Mouse (Mus musculus) stomach, embryonic 14.5 days (tissue): ENCODE results near the gene Zfp524. TPM values are rescaled to one million over a fixed set of nuclear protein-coding genes. Genes with fewer than 3 reads are reported as not detected.
A peak's percentile ranks its signal among the peaks of the same experiment; 100 is the strongest.

Source experiments
- ATAC-seq: fragments of 200-750 bp; cut with Nextera tagmentation; 2 replicates; pipeline ENCODE4 v1.8.0; 2017; ENCODE audit warnings: low read depth, moderate TSS enrichment; ENCODE audit not compliant: insufficient number of reproducible peaks, insufficient read depth, low FRiP score
- H3K27ac ChIP-seq: fragments of 300-500 bp; sonication (generic); 2 replicates; pipeline ENCODE4 v1.5.1; 2014; ENCODE audit warnings: mild to moderate bottlenecking, low read length, moderate library complexity, mixed read lengths
- H3K27me3 ChIP-seq: fragments of 300-500 bp; sonication (generic); 2 replicates; pipeline ENCODE4 v1.6.1; 2014; ENCODE audit warnings: low read length, control low read depth, mixed read lengths; ENCODE audit not compliant: control insufficient read depth, insufficient read depth
- H3K36me3 ChIP-seq: fragments of 300-500 bp; sonication (generic); 2 replicates; pipeline ENCODE4 v1.6.1; 2014; ENCODE audit warnings: mild to moderate bottlenecking, control low read depth, low read length, moderate library complexity, mixed read lengths; ENCODE audit not compliant: control insufficient read depth, insufficient read depth
- H3K4me1 ChIP-seq: fragments of 300-500 bp; sonication (generic); 2 replicates; pipeline ENCODE4 v1.6.1; 2014; ENCODE audit warnings: low read length, control low read depth, mixed read lengths; ENCODE audit not compliant: control insufficient read depth, insufficient read depth
- H3K4me2 ChIP-seq: fragments of 300-500 bp; sonication (generic); replicated peaks from 2 replicates; pipeline ENCODE4 v1.6.1; 2014; ENCODE audit warnings: low read depth, low read length, control low read depth
- H3K4me3 ChIP-seq: fragments of 300-500 bp; sonication (generic); 2 replicates; pipeline ENCODE4 v1.5.1; 2014; ENCODE audit warnings: low read depth, low read length, control low read depth
- H3K9ac ChIP-seq: fragments of 300-500 bp; sonication (generic); replicated peaks from 2 replicates; pipeline ENCODE4 v1.6.1; 2014; ENCODE audit warnings: low read depth, mild to moderate bottlenecking, control low read depth, low read length, moderate library complexity, mixed read lengths
- H3K9me3 ChIP-seq: fragments of 300-500 bp; sonication (generic); 2 replicates; pipeline ENCODE4 v1.6.1; 2016; ENCODE audit warnings: low read depth, low read length, control low read depth; ENCODE audit not compliant: control insufficient read depth
- WGBS: fragments of 180-500 bp; shearing (Covaris S2); extraction: QIAGEN DNeasy Blood & Tissue Kit; methylation state at CpG from one replicate; pipeline ENCODE4 v1.1.7; 2014; 5-methylcytosine and 5-hydroxymethylcytosine counted together
- polyA plus RNA-seq: library from polyadenylated mRNA; unstranded; fragments of >200 nt; fragmentation: Nextera tagmentation; extraction: Ambion mirVana; gene quantifications from 2 replicates; pipeline ENCODE4 v1.2.1, GENCODE M21; 2014

Gene Zfp524
- polyA plus RNA-seq, 1 experiment from 2014 or later: 18.0 TPM

GRCm38 (mm10) chr7:5058631-5059030, 44.4 kb downstream of the Zfp524 start:
- H3K36me3 ChIP-seq: no peaks in the 10 kb centered on the region
- no peaks in the 10 kb centered on the region for H3K9me3 ChIP-seq
- H3K4me2 ChIP-seq: no peak overlapping the region
- peaks cover 17% of the 10 kb centered on the region; the same call in 1 of the 2 replicates for H3K27me3 ChIP-seq
- 91% methylated on average over 1 of the region's 1 CpGs for WGBS
- no peak overlapping the region for H3K4me3 ChIP-seq
- ATAC-seq: no peak
- no peak overlapping the region for H3K9ac ChIP-seq
- no peak overlapping the region for H3K27ac ChIP-seq
- H3K4me1 ChIP-seq: 0 out of 2 replicates have a peak, but pooled peaks cover 4% of the 10 kb centered on the region

GRCm38 (mm10) chr7:5059421-5059820, 45.2 kb downstream of the Zfp524 start:
- Histone ChIP-seq H3K4me3 (0 out of 2 replicates have a peak overlapping the region, but pooled peaks have one; percentile 63), H3K4me1 (peaks cover 4% of the 10 kb centered on the region; the same call in 1 of the 2 replicates), H3K36me3 (no peaks in the 10 kb centered on the region; the same call in 1 of the 2 replicates), H3K27ac (peak overlapping the region; percentile 22; the same call in 1 of the 2 replicates), H3K9me3 (no peaks in the 10 kb centered on the region), H3K4me2 (no peak overlapping the region), H3K27me3 (peaks cover 14% of the 10 kb centered on the region; the same call in 1 of the 2 replicates), H3K9ac (no peak overlapping the region)
- 92% methylated on average over 12 of the region's 12 CpGs for WGBS
- ATAC-seq: no peak

- H3K9me3 ChIP-seq: no peaks in the 10 kb centered on the region
- H3K4me1 ChIP-seq: peaks cover 4% of the 10 kb centered on the region; the same call in 1 of the 2 replicates
- H3K4me3 ChIP-seq: peak overlapping the region; percentile 63
- H3K27me3 ChIP-seq: peaks cover 11% of the 10 kb centered on the region; the same call in 1 of the 2 replicates
- H3K36me3 ChIP-seq: no peaks in the 10 kb centered on the region; the same call in 1 of the 2 replicates
- H3K27ac ChIP-seq: peak overlapping the region; percentile 95
- no peak for ATAC-seq
- WGBS: 3% methylated on average over 27 of the region's 27 CpGs
- H3K9ac ChIP-seq: peak overlapping the region; percentile 73; the same call in 1 of the 2 replicates
- peak overlapping the region; percentile 86 for H3K4me2 ChIP-seq
Measured at GRCm38 (mm10) chr7:5060239-5060731, 46.1 kb downstream of the Zfp524 start.

- ATAC-seq: peak; percentile 86
Measured at GRCm38 (mm10) chr7:5060944-5061773, 46.9 kb downstream of the Zfp524 start.

GRCm38 (mm10) chr7:5061774-5062359, 47.7 kb downstream of the Zfp524 start, which contains the start of gene U2af2:
TSS of gene U2af2 (plus strand) at chr7:5062143.
- peak within 1 kb of the TSS; percentile 73 for H3K9ac ChIP-seq
- H3K36me3 ChIP-seq: peaks cover 6% of the 10 kb centered on the region
- under 1% methylated on average over 60 of the region's 65 CpGs for WGBS
- peak; percentile 82 for ATAC-seq
- H3K27ac ChIP-seq: peak within 1 kb of the TSS; percentile 95
- H3K9me3 ChIP-seq: no peaks in the 10 kb centered on the region
- peak within 1 kb of the TSS; percentile 63 for H3K4me3 ChIP-seq
- H3K4me2 ChIP-seq: peak within 1 kb of the TSS; percentile 86
- H3K27me3 ChIP-seq: peaks cover 2% of the 10 kb centered on the region; the same call in 1 of the 2 replicates
- H3K4me1 ChIP-seq: peaks cover 7% of the 10 kb centered on the region; the same call in 1 of the 2 replicates

More at GRCm38 (mm10) chr7:5060944-5061773, 46.9 kb downstream of the Zfp524 start:
- Histone ChIP-seq H3K9ac (peak overlapping the region; percentile 73), H3K4me2 (peak overlapping the region; percentile 86), H3K4me1 (peaks cover 7% of the 10 kb centered on the region; the same call in 1 of the 2 replicates), H3K4me3 (peak overlapping the region; percentile 63), H3K36me3 (no peaks in the 10 kb centered on the region; the same call in 1 of the 2 replicates), H3K9me3 (no peaks in the 10 kb centered on the region), H3K27me3 (peaks cover 3% of the 10 kb centered on the region; the same call in 1 of the 2 replicates), H3K27ac (peak overlapping the region; percentile 95)
- WGBS: under 1% methylated on average over 60 of the region's 60 CpGs

GRCm38 (mm10) chr7:5062360-5063001, 48.3 kb downstream of the Zfp524 start:
- H3K4me1 ChIP-seq: peaks cover 7% of the 10 kb centered on the region; the same call in 1 of the 2 replicates
- H3K9me3 ChIP-seq: no peaks in the 10 kb centered on the region
- H3K27ac ChIP-seq: peak overlapping the region; percentile 95
- peaks cover 12% of the 10 kb centered on the region for H3K36me3 ChIP-seq
- WGBS: under 1% methylated on average over 50 of the region's 51 CpGs
- H3K4me2 ChIP-seq: peak overlapping the region; percentile 86
- H3K4me3 ChIP-seq: peak overlapping the region; percentile 63
- H3K9ac ChIP-seq: peak overlapping the region; percentile 52
- peaks cover 2% of the 10 kb centered on the region; the same call in 1 of the 2 replicates for H3K27me3 ChIP-seq
- peak; percentile 57 for ATAC-seq

GRCm38 (mm10) chr7:5064886-5065285, 50.7 kb downstream of the Zfp524 start:
- ATAC-seq: no peak
- Histone ChIP-seq H3K4me3 (no peak overlapping the region), H3K4me2 (no peak overlapping the region), H3K4me1 (peaks cover 7% of the 10 kb centered on the region; the same call in 1 of the 2 replicates), H3K9ac (no peak overlapping the region), H3K27me3 (no peaks in the 10 kb centered on the region), H3K9me3 (no peaks in the 10 kb centered on the region), H3K27ac (no peak overlapping the region), H3K36me3 (peaks cover 34% of the 10 kb centered on the region)
- 91% methylated on average over 6 of the region's 6 CpGs for WGBS
